Mouse (Mus musculus): ENCODE results near the gene Fgfr2. TPM values are rescaled to one million over a fixed set of nuclear protein-coding genes. Genes with fewer than 3 reads are reported as not detected.

Gene Fgfr2
- polyA plus RNA-seq, 1 experiment from 2014 or later: 137 TPM

DNA sequence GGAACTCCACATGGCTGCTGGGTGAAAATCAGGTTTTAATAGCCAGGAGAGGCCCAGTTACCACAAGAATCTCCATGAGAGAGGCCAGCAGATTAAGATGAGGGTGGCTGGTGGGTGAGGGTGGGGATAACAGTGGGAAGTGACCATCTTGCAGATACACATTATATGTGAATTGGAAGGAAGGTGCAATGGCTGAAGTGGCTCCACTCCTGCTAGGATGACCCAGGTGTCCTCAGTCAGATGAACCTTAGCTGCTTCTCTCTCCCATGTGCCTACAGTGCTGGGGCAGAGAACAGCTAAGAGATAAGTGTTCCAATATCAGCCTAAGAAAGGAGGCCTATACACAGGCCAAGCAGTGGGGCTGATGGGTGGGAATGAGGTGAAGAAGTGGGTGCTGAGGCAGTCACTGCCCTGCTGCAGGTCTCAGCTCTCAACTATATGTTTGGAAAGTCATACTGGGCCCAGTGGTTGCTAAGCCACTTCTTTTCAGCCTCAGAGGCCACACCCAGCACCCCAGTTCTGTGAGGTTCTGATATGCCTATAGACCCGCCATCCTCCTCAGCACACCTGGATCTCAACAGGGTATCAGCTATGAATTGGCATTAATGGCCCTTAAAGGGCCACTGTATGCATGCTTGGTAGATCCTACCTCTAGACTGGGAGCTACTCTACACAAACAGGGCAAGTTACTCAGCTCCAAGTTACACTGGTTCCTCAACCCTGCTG lies 345.3 kb downstream of the Fgfr2 start:
- Histone ChIP-seq H3K9me3 (replicated peaks) (no peaks in the 10 kb centered on the region), H3K9ac (no peak overlapping the region), H3K4me2 (replicated peaks) (no peak overlapping the region), H3K36me3 (peaks cover 19% of the 10 kb centered on the region), H3K4me1 (peaks cover 51% of the 10 kb centered on the region), H3K4me3 (replicated peaks) (no peak overlapping the region), H3K27ac (replicated peaks) (no peak overlapping the region), H3K27me3 (no peaks in the 10 kb centered on the region)
- ATAC-seq (ENCODE audit: insufficient number of reproducible peaks, low FRiP score, low TSS enrichment, low read depth): no peak
- WGBS: 100% methylated on average over 1 of the region's 1 CpGs

- Histone ChIP-seq H3K9me3 (replicated peaks) (no peaks in the 10 kb centered on the region), H3K4me1 (peaks cover 50% of the 10 kb centered on the region), H3K4me2 (replicated peaks) (no peak overlapping the region), H3K36me3 (peaks cover 19% of the 10 kb centered on the region), H3K4me3 (replicated peaks) (no peak overlapping the region), H3K27ac (replicated peaks) (no peak overlapping the region), H3K27me3 (no peaks in the 10 kb centered on the region), H3K9ac (no peak overlapping the region)
- 75% methylated on average over 7 of the region's 7 CpGs for WGBS
- no peak for ATAC-seq (ENCODE audit: insufficient number of reproducible peaks, low FRiP score, low TSS enrichment, low read depth)
Observed at GRCm38 (mm10) chr7:132777117-132777516, 346.0 kb downstream of the Fgfr2 start.

DNA sequence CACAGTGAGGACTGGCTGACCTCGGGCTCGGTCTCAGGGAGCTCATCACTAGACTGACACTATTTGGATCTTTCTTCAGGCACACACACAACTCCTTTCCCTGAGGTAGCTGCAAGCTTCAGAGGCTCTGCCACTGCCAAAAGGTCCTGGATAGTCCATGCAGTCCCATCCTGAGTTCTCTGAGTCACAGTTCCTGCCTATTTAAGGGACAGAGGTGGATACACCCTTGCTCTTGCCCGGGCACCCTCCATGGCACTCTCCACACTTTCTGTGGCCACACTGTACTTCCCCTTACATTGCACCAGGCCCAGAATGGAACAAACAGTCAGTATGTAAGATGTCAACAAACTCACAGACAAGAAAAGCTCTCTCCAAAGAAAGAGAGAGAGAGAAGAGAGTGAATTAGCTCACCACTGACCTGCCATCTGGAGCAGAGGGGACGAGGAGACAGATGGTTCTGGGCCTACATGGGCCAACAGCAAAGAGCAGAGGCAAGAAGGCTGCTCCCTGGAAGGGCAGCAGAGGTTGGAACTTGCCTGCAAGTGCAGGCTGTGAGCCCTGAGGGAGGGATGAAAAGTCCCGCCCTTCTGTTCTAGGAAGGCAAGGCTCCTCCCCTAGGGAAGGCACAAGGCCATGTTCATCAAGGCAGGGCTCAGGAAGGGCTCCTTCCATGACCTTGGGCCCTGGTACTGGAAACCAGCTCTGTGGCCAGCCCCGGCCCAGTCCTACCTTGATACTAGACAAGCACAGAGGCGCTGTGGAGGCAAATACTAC lies 346.6 kb downstream of the Fgfr2 start:
- WGBS: 82% methylated on average over 7 of the region's 7 CpGs
- ATAC-seq (ENCODE audit: insufficient number of reproducible peaks, low FRiP score, low TSS enrichment, low read depth): no peak
- H3K4me3 ChIP-seq (replicated peaks): no peak overlapping the region
- no peaks in the 10 kb centered on the region for H3K27me3 ChIP-seq
- no peak overlapping the region for H3K9ac ChIP-seq
- no peaks in the 10 kb centered on the region for H3K9me3 ChIP-seq (replicated peaks)
- no peak overlapping the region for H3K27ac ChIP-seq (replicated peaks)
- peaks cover 49% of the 10 kb centered on the region for H3K4me1 ChIP-seq
- H3K4me2 ChIP-seq (replicated peaks): no peak overlapping the region
- peaks cover 19% of the 10 kb centered on the region for H3K36me3 ChIP-seq

DNA sequence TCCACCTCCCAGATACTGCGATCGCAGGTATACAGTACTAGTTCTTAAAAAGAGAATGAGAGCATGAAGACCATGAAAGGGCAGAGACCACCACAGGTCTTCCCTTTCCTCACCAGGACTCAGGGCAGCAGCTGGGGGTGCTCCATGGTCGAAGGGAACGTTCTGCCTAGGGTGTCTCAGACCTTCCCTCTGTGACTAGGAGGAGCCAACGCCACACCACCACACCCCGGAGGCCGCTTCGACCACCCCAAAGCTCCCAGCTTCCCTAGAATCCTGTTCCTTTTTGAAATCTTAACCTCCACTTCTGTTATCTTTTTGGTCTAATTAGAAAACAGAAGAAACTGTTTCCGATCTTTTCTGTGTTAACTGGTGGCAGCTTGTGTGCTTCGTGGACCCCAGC lies 347.2 kb downstream of the Fgfr2 start:
- ATAC-seq (ENCODE audit: insufficient number of reproducible peaks, low FRiP score, low TSS enrichment, low read depth): no peak
- Histone ChIP-seq H3K4me2 (replicated peaks) (no peak overlapping the region), H3K9me3 (replicated peaks) (no peaks in the 10 kb centered on the region), H3K36me3 (peaks cover 19% of the 10 kb centered on the region), H3K27me3 (no peaks in the 10 kb centered on the region), H3K4me1 (peaks cover 44% of the 10 kb centered on the region), H3K9ac (no peak overlapping the region), H3K27ac (replicated peaks) (no peak overlapping the region), H3K4me3 (replicated peaks) (no peak overlapping the region)
- WGBS: 92% methylated on average over 10 of the region's 10 CpGs

GRCm38 (mm10) chr7:132775333-132775732 lies 347.8 kb downstream of the Fgfr2 start:
- H3K9me3 ChIP-seq (replicated peaks): no peaks in the 10 kb centered on the region
- H3K27me3 ChIP-seq: no peaks in the 10 kb centered on the region
- ATAC-seq (ENCODE audit: insufficient number of reproducible peaks, low FRiP score, low TSS enrichment, low read depth): no peak
- no peak overlapping the region for H3K4me3 ChIP-seq (replicated peaks)
- peaks cover 38% of the 10 kb centered on the region for H3K4me1 ChIP-seq
- H3K27ac ChIP-seq (replicated peaks): no peak overlapping the region
- peaks cover 19% of the 10 kb centered on the region for H3K36me3 ChIP-seq
- H3K4me2 ChIP-seq (replicated peaks): no peak overlapping the region
- 81% methylated on average over 5 of the region's 5 CpGs for WGBS
- no peak overlapping the region for H3K9ac ChIP-seq

DNA sequence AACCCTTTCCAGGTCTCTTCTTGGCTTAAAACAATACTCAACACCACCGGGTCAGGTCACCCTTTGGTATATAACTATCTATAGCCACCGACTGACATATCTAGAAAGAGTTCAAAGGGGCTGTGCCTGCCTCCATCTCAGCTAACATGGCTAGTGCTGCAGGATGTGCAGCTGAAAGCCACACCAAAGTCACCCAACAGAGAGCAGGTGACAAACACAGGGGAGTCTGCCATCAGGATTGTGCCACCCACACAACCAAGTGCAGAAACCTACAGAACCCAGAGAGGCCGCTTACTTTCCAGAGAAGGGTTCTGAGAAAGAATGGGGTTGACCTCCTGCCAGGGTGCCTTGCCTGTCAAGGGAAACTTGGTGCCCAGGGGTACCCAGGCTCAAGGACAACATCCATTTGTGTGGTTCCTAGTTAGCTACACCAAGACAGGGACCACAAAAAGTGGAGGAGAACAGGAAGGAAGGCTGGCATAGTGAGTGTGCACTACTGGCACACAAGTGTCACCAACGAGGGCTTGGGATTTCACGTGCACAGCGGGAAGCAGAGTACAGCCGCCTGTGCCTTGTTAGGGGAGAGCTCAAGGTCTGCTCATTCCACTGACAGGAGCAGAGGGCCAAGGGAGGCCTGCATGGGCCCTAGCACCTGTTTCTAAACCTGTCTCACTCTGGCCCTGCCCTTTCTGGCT lies 350.0 kb downstream of the Fgfr2 start:
- Histone ChIP-seq H3K4me1 (peaks cover 49% of the 10 kb centered on the region), H3K36me3 (peaks cover 12% of the 10 kb centered on the region), H3K4me2 (replicated peaks) (no peak overlapping the region), H3K27me3 (no peaks in the 10 kb centered on the region), H3K9ac (no peak overlapping the region), H3K4me3 (replicated peaks) (no peak overlapping the region), H3K27ac (replicated peaks) (no peak overlapping the region), H3K9me3 (replicated peaks) (no peaks in the 10 kb centered on the region)
- ATAC-seq (ENCODE audit: insufficient number of reproducible peaks, low FRiP score, low TSS enrichment, low read depth): no peak
- 89% methylated on average over 7 of the region's 7 CpGs for WGBS

DNA sequence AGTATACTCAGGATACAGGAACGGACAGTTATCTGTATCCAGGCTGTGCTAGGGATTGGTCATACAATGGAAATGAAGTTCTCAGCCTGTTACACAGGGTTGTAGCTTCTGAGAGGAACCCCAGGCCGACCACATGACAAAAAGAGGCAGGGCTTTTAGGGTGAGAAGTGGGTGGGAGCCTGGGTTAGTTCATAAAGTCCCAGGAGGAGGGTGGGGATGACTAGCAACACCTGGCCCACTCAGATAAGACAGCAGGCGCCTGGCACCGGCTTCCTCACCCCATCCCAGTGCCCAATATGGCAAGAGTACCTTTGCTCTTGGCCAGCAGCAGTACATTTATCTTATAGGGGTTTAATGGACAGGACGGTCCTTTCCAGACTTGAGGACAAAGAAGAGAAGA lies 350.7 kb downstream of the Fgfr2 start:
- Histone ChIP-seq H3K9ac (no peak overlapping the region), H3K27me3 (no peaks in the 10 kb centered on the region), H3K4me3 (replicated peaks) (no peak overlapping the region), H3K4me1 (peaks cover 56% of the 10 kb centered on the region), H3K4me2 (replicated peaks) (no peak overlapping the region), H3K9me3 (replicated peaks) (no peaks in the 10 kb centered on the region), H3K27ac (replicated peaks) (no peak overlapping the region), H3K36me3 (peaks cover 9% of the 10 kb centered on the region; the same call in 1 of the 2 replicates)
- 90% methylated on average over 5 of the region's 5 CpGs for WGBS
- no peak for ATAC-seq (ENCODE audit: insufficient number of reproducible peaks, low FRiP score, low TSS enrichment, low read depth)

DNA sequence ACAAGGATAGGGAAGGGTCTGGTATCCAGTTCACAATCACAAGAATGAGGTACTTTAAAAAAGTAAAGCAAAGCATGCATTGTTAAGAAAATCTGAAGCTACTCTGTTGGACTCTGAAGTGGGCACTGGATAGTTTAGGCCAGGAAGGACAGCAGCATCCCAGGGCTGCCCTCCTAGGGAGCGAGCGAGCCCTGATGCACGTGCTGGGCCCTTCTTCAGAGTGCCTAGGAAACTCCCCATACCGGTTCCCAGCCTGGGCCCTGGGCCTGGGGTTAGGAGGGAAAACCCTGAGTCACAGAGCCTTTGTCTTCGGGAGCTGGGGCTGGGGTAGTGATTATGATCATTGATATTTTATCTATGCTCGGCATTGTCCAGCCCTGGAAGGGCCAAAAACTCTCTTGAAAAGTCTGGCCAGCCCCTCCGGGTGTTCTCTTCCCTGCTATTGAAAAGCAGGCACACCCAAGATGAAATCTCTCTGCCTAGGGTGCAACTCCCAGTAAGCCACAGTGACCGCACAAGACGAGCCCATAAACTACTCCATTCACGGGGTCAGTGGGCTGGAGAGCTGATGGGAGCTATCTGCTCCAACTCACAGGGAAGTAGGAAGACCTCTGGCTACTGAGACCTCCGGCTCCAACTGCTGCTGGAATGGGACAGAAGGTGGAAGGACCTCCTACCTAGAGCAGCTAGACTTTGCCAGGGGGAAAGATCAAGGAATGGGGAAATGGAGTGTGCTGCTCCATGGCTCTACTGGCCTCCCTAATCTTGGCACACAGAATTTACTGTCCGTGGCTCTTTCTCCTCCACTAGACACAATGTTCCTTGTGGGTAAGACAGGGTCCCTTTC lies 354.4 kb downstream of the Fgfr2 start:
- Histone ChIP-seq H3K4me1 (peaks cover 53% of the 10 kb centered on the region), H3K9me3 (replicated peaks) (no peaks in the 10 kb centered on the region), H3K27ac (replicated peaks) (no peak overlapping the region), H3K9ac (no peak overlapping the region), H3K4me3 (replicated peaks) (no peak overlapping the region), H3K27me3 (no peaks in the 10 kb centered on the region), H3K36me3 (peaks cover 6% of the 10 kb centered on the region; the same call in 1 of the 2 replicates), H3K4me2 (replicated peaks) (no peak overlapping the region)
- 74% methylated on average over 12 of the region's 12 CpGs for WGBS
- no peak for ATAC-seq (ENCODE audit: insufficient number of reproducible peaks, low FRiP score, low TSS enrichment, low read depth)

GRCm38 (mm10) chr7:132767999-132768370 lies 355.2 kb downstream of the Fgfr2 start:
- 82% methylated on average over 4 of the region's 4 CpGs for WGBS
- Histone ChIP-seq H3K36me3 (peaks cover 6% of the 10 kb centered on the region; the same call in 1 of the 2 replicates), H3K4me3 (replicated peaks) (no peak overlapping the region), H3K27me3 (no peaks in the 10 kb centered on the region), H3K27ac (replicated peaks) (no peak overlapping the region), H3K9ac (no peak overlapping the region), H3K4me1 (peaks cover 46% of the 10 kb centered on the region), H3K4me2 (replicated peaks) (no peak overlapping the region), H3K9me3 (replicated peaks) (no peaks in the 10 kb centered on the region)
- ATAC-seq (ENCODE audit: insufficient number of reproducible peaks, low FRiP score, low TSS enrichment, low read depth): no peak

- H3K27ac ChIP-seq (replicated peaks): peak overlapping the region; percentile 67; the same call in 1 of the 2 replicates
- 38% methylated on average over 12 of the region's 12 CpGs for WGBS
Observed at GRCm38 (mm10) chr7:132767233-132767998, 355.7 kb downstream of the Fgfr2 start.

More at GRCm38 (mm10) chr7:132767233-132767998, 355.7 kb downstream of the Fgfr2 start:
- H3K27me3 ChIP-seq: no peaks in the 10 kb centered on the region
- no peaks in the 10 kb centered on the region for H3K9me3 ChIP-seq (replicated peaks)
- peaks cover 45% of the 10 kb centered on the region for H3K4me1 ChIP-seq
- H3K4me3 ChIP-seq (replicated peaks): no peak overlapping the region
- ATAC-seq (ENCODE audit: insufficient number of reproducible peaks, low FRiP score, low TSS enrichment, low read depth): no peak
- peaks cover 6% of the 10 kb centered on the region; the same call in 1 of the 2 replicates for H3K36me3 ChIP-seq
- no peak overlapping the region for H3K9ac ChIP-seq
- no peak overlapping the region for H3K4me2 ChIP-seq (replicated peaks)

All from embryonic facial prominence, embryonic 15.5 days (tissue).